In genomic region chr16:23515766-23516165, GRCm38 (mm10) we compare ENCODE assay signal across 9 mouse cellular contexts. TPM values are rescaled to one million over a fixed set of nuclear protein-coding genes. Genes with fewer than 3 reads are reported as not detected.
A peak's percentile ranks its signal among the peaks of the same experiment; 100 is the strongest.
DNase-seq lines count a peak whose midpoint lies in the region; ATAC-seq and TF ChIP-seq lines count a peak whose summit lies in the region.
"Had no signal": no experiment of that assay in that cellular context is flagged by ENCODE, and none has a peak within 500 bp of the region (broad histone marks: within the 10 kb centered on the region; RNA-seq: fewer than 3 reads in every experiment).

No protein-coding gene starts in this region.

- TF ChIP-seq POLR2A in cerebellum, adult 2 months (IDR thresholded peaks at IDR 0.05; ENCODE audit: borderline replicate concordance, insufficient read depth, low read length): no peak

- H3K4me2 ChIP-seq in hindbrain, embryonic 14.5 days (replicated peaks): no peak overlapping the region
- H3K4me2 ChIP-seq in hindbrain, embryonic 11.5 days (replicated peaks; ENCODE audit: low read depth, low read length): no peak overlapping the region
- no peak overlapping the region for H3K4me2 ChIP-seq in intestine, embryonic 16.5 days (ENCODE audit: low read depth, low read length)
- H3K4me2 ChIP-seq in neural tube, embryonic 15.5 days: no peak overlapping the region

- WGBS in hindbrain, embryonic 14.5 days: 53% methylated on average over 3 of the region's 3 CpGs
- whole genome bisulfite sequencing in hindbrain, embryonic 11.5 days: 87% methylated on average over 3 of the region's 3 CpGs
- 38% methylated on average over 3 of the region's 3 CpGs for WGBS in intestine, embryonic 16.5 days
- WGBS in neural tube, embryonic 15.5 days: 47% methylated on average over 3 of the region's 3 CpGs
- WGBS in cerebellum, adult 2 months: 48% methylated on average over 3 of the region's 3 CpGs

- H3K9ac ChIP-seq in hindbrain, embryonic 14.5 days: no peak overlapping the region
- no peak overlapping the region for H3K9ac ChIP-seq in hindbrain, embryonic 11.5 days (ENCODE audit: low read depth, low read length)
- no peak overlapping the region for H3K9ac ChIP-seq in intestine, embryonic 16.5 days (ENCODE audit: low read depth, low read length)
- no peak overlapping the region for H3K9ac ChIP-seq in neural tube, embryonic 15.5 days (replicated peaks)

- no peaks in the 10 kb centered on the region for H3K9me3 ChIP-seq in hindbrain, embryonic 14.5 days (ENCODE audit: control insufficient read depth, low read length)
- H3K9me3 ChIP-seq in hindbrain, embryonic 11.5 days (ENCODE audit: control insufficient read depth, low read length): no peaks in the 10 kb centered on the region
- no peaks in the 10 kb centered on the region for H3K9me3 ChIP-seq in intestine, embryonic 16.5 days (ENCODE audit: control insufficient read depth, low read length)
- H3K9me3 ChIP-seq in neural tube, embryonic 15.5 days (replicated peaks): no peaks in the 10 kb centered on the region

- peaks cover 8% of the 10 kb centered on the region; the same call in 1 of the 2 replicates for H3K36me3 ChIP-seq in hindbrain, embryonic 14.5 days (replicated peaks; ENCODE audit: control insufficient read depth, insufficient read depth)
- no peaks in the 10 kb centered on the region for H3K36me3 ChIP-seq in hindbrain, embryonic 11.5 days (ENCODE audit: control insufficient read depth, insufficient read depth, low read length)
- no peaks in the 10 kb centered on the region for H3K36me3 ChIP-seq in intestine, embryonic 16.5 days (ENCODE audit: control insufficient read depth, insufficient read depth, low read length)
- 0 out of 2 replicates have a peak, but pooled peaks cover 3% of the 10 kb centered on the region for H3K36me3 ChIP-seq in neural tube, embryonic 15.5 days
- H3K36me3 ChIP-seq: G1E had no signal

- H3K4me3 ChIP-seq in hindbrain, embryonic 14.5 days (replicated peaks; ENCODE audit: low read length): no peak overlapping the region
- H3K4me3 ChIP-seq in hindbrain, embryonic 11.5 days (ENCODE audit: low read depth, low read length): no peak overlapping the region
- no peak overlapping the region for H3K4me3 ChIP-seq in intestine, embryonic 16.5 days (ENCODE audit: low read length)
- no peak overlapping the region for H3K4me3 ChIP-seq in neural tube, embryonic 15.5 days (replicated peaks)
- no peak overlapping the region for H3K4me3 ChIP-seq in cerebellum, adult 2 months (replicated peaks; ENCODE audit: insufficient read depth, low read depth, low read length)

- no peaks in the 10 kb centered on the region for H3K27me3 ChIP-seq in hindbrain, embryonic 14.5 days (ENCODE audit: control insufficient read depth, insufficient read depth, low read length)
- no peaks in the 10 kb centered on the region for H3K27me3 ChIP-seq in hindbrain, embryonic 11.5 days (ENCODE audit: control insufficient read depth, insufficient read depth, low read length)
- no peaks in the 10 kb centered on the region for H3K27me3 ChIP-seq in intestine, embryonic 16.5 days (replicated peaks; ENCODE audit: control insufficient read depth, insufficient read depth, low read length)
- H3K27me3 ChIP-seq in neural tube, embryonic 15.5 days (replicated peaks): no peaks in the 10 kb centered on the region
- no peaks in the 10 kb centered on the region; the same call in 1 of the 2 replicates for H3K27me3 ChIP-seq in cerebellum, adult 2 months (ENCODE audit: control insufficient read depth, insufficient read depth, low read length)

- peak; percentile 61 for DNase-seq in hindbrain, embryonic 14.5 days (ENCODE audit: low spot score)
- DNase-seq in hindbrain, embryonic 11.5 days (ENCODE audit: low spot score): no peak
- peak; percentile 66 for DNase-seq in urinary bladder, postnatal 14 days (ENCODE audit: low spot score)
- no peak for DNase-seq in urinary bladder, adult 2 months (ENCODE audit: low spot score)
- no peak for DNase-seq in cerebellum, adult 2 months
- DNase-seq in c-Kit-positive CD71-positive TER-119-positive erythroid progenitor cells, embryonic 14.5 days (ENCODE audit: low spot score): no peak

- peaks cover 43% of the 10 kb centered on the region for H3K4me1 ChIP-seq in hindbrain, embryonic 14.5 days (replicated peaks; ENCODE audit: control insufficient read depth, insufficient read depth, low read length)
- H3K4me1 ChIP-seq in hindbrain, embryonic 11.5 days (replicated peaks; ENCODE audit: control insufficient read depth, insufficient read depth, low read length): no peaks in the 10 kb centered on the region
- peaks cover 7% of the 10 kb centered on the region for H3K4me1 ChIP-seq in intestine, embryonic 16.5 days (ENCODE audit: control insufficient read depth, insufficient read depth, low read length)
- H3K4me1 ChIP-seq in neural tube, embryonic 15.5 days: peaks cover 50% of the 10 kb centered on the region
- no peaks in the 10 kb centered on the region; the same call in 1 of the 2 replicates for H3K4me1 ChIP-seq in cerebellum, adult 2 months (ENCODE audit: control insufficient read depth, insufficient read depth, low read length)

- no peak overlapping the region for H3K27ac ChIP-seq in hindbrain, embryonic 14.5 days
- H3K27ac ChIP-seq in hindbrain, embryonic 11.5 days (ENCODE audit: low read depth, low read length): no peak overlapping the region
- H3K27ac ChIP-seq in intestine, embryonic 16.5 days (ENCODE audit: low read length): no peak overlapping the region
- H3K27ac ChIP-seq in neural tube, embryonic 15.5 days (replicated peaks): peak overlapping the region; percentile 37; the same call in 1 of the 2 replicates
- no peak overlapping the region for H3K27ac ChIP-seq in cerebellum, adult 2 months (ENCODE audit: insufficient read depth, low read length)

- no peak for TF ChIP-seq CTCF in cerebellum, adult 2 months (IDR thresholded peaks at IDR 0.05; ENCODE audit: borderline replicate concordance, insufficient read depth, low read depth, low read length)

- ATAC-seq in hindbrain, embryonic 14.5 days (ENCODE audit: low FRiP score): peak; percentile 33; the same call in 1 of the 2 replicates
- no peak for ATAC-seq in hindbrain, embryonic 11.5 days (ENCODE audit: low FRiP score)
- ATAC-seq in intestine, embryonic 16.5 days: 0 out of 2 replicates have a peak, but pooled peaks have one; percentile 33
- peak; percentile 27; the same call in 1 of the 2 replicates for ATAC-seq in neural tube, embryonic 15.5 days (ENCODE audit: low FRiP score)

RNA-seq across cellular contexts. Expression of gene Rtp4, which starts 4.3 kb away (rescaled TPM):
- 4.0 and 4.6 TPM in 2 replicates for polyA plus RNA-seq in hindbrain, embryonic 14.5 days (2014; fragmentation: Nextera tagmentation; extraction: Ambion mirVana)
- polyA plus RNA-seq in hindbrain, embryonic 11.5 days (2014; fragmentation: Nextera tagmentation; extraction: Ambion mirVana): 2.7 and 3.1 TPM in 2 replicates
- 20.3 and 24.0 TPM in 2 replicates for polyA plus RNA-seq in urinary bladder, adult 2 months (2012; rRNA removed)
- 6.1 and 7.0 TPM in 2 replicates for polyA plus RNA-seq in intestine, embryonic 16.5 days (2015; fragmentation: Nextera tagmentation; extraction: Ambion mirVana)
- polyA plus RNA-seq in neural tube, embryonic 15.5 days (2015; fragmentation: Nextera tagmentation; extraction: Ambion mirVana): 5.2 and 10.5 TPM in 2 replicates
- polyA plus RNA-seq in cerebellum, adult 2 months (2012; rRNA removed): 4.4 TPM in 2 replicates
- polyA plus RNA-seq: G1E had no signal

RNA-seq across cellular contexts. Expression of gene Masp1, which starts 4.8 kb away (rescaled TPM):
- polyA plus RNA-seq in hindbrain, embryonic 14.5 days (2014; fragmentation: Nextera tagmentation; extraction: Ambion mirVana): 26.2 and 27.0 TPM in 2 replicates
- polyA plus RNA-seq in hindbrain, embryonic 11.5 days (2014; fragmentation: Nextera tagmentation; extraction: Ambion mirVana): 21.6 and 24.4 TPM in 2 replicates
- polyA plus RNA-seq in urinary bladder, adult 2 months (2012; rRNA removed): 2.3 and 2.6 TPM in 2 replicates
- polyA plus RNA-seq in intestine, embryonic 16.5 days (2015; fragmentation: Nextera tagmentation; extraction: Ambion mirVana): 3.6 and 4.3 TPM in 2 replicates
- 23.0 and 25.6 TPM in 2 replicates for polyA plus RNA-seq in neural tube, embryonic 15.5 days (2015; fragmentation: Nextera tagmentation; extraction: Ambion mirVana)
- polyA plus RNA-seq in cerebellum, adult 2 months (2012; rRNA removed): 13.3 and 13.7 TPM in 2 replicates
- polyA plus RNA-seq: G1E had no signal

Comparison
In these comparisons a context has a peak if more than half of its experiments do, and no peak if none do; other contexts are left out.
1. DNase-seq: peak in hindbrain, embryonic 14.5 days (single experiment) and urinary bladder, postnatal 14 days (single experiment); none in hindbrain, embryonic 11.5 days (single experiment), urinary bladder, adult 2 months (single experiment), cerebellum, adult 2 months (0 of 2) and c-Kit-positive CD71-positive TER-119-positive erythroid progenitor cells, embryonic 14.5 days (single experiment).